Mouse (Mus musculus) gastrocnemius, adult 2 months (tissue): ENCODE results near the gene Rad51d. TPM values are rescaled to one million over a fixed set of nuclear protein-coding genes. Genes with fewer than 3 reads are reported as not detected.
"Not testable (repeated sequence)": the region's sequence is repeated elsewhere in the genome, so short reads cannot be mapped to it uniquely, and the experiment has no call there.

Experiments used
- DNase-seq: peaks from one replicate; pipeline ENCODE4 v3.0.0; 2022
- H3K27ac ChIP-seq: fragments of 200-600 bp; 2 replicates; pipeline ENCODE4 v1.8.1; 2022; ENCODE audit warnings: mild to moderate bottlenecking
- H3K4me3 ChIP-seq: fragments of 200-600 bp; 2 replicates; pipeline ENCODE4 v1.8.1; 2022; ENCODE audit warnings: mild to moderate bottlenecking, moderate library complexity
- CTCF ChIP-seq: fragments of 200-600 bp; IDR thresholded peaks from 2 replicates; pipeline ENCODE4 v1.8.1; 2022; ENCODE audit warnings: antibody characterized with exemption, mild to moderate bottlenecking, moderate library complexity
- intact Hi-C: fragments of 180-260 bp; cut with DNase I; formaldehyde crosslinking; loops from one replicate; pipeline ENCODE4 v1.15.1; 2025
- long read RNA-seq, 2 experiments: library from polyadenylated mRNA; stranded (forward); transcript quantifications; one replicate each; pipeline ENCODE4 v2.0.0; 2021
- total RNA-seq, 2 experiments: library from RNA; stranded (reverse); gene quantifications; 2 replicates each; pipeline ENCODE4 v1.2.3; 2021

Rad51d gene
- 1 to 10 TPM; 2.7 to 3.6 TPM for total RNA-seq
- long read RNA-seq, experiment 1, partial matches to known transcripts = 0 of 5 reads
- long read RNA-seq, experiment 1, other reads (novel, unspliced or antisense) = 2 of 5 reads
- long read RNA-seq, experiment 2, partial matches to known transcripts = 0 of 4 reads
- long read RNA-seq, experiment 2, other reads (novel, unspliced or antisense) = 0 of 4 reads

GRCm38 (mm10) chr11:82890342-82890762 lies at the start of gene Rad51d:
Gene Rad51d, minus strand, starts transcription at chr11:82890614.
- intact Hi-C loops = loop anchor here (1.0 to 5.0 kb wide), 4 partner anchors 128 to 653 kb away; partner anchors contain the start of genes Cct6b and Zfp830
- Histone ChIP-seq H3K27ac (peak within 1 kb of the TSS; percentile 86), H3K4me3 (peak within 1 kb of the TSS; percentile 96)
- peak; percentile 96 for DNase-seq
- TF ChIP-seq CTCF = peak; percentile 87

- peak overlapping the region; percentile 74 for H3K27ac ChIP-seq
- DNase-seq = no peak
- no peak for TF ChIP-seq CTCF
- peak overlapping the region; percentile 72 for H3K4me3 ChIP-seq
- intact Hi-C loops = no loop called here
These were observed 42.8 kb upstream of the Rad51d start for GRCm38 (mm10) chr11:82933186-82933585.

GRCm38 (mm10) chr11:82931671-82932450 lies 41.4 kb upstream of the Rad51d start:
- intact Hi-C loops, DNase-seq: not testable (repeated sequence)
- peak overlapping the region; percentile 74 for H3K27ac ChIP-seq
- peak overlapping the region; percentile 72 for H3K4me3 ChIP-seq

- peak overlapping the region; percentile 72 for H3K4me3 ChIP-seq
- peak overlapping the region; percentile 74 for H3K27ac ChIP-seq
These were observed 40.7 kb upstream of the Rad51d start for GRCm38 (mm10) chr11:82931161-82931560.

GRCm38 (mm10) chr11:82930391-82930955 lies 40.1 kb upstream of the Rad51d start:
- H3K27ac ChIP-seq = peak overlapping the region; percentile 74
- intact Hi-C loops = not testable (repeated sequence)
- peak; percentile 56 for DNase-seq
- peak overlapping the region; percentile 72 for H3K4me3 ChIP-seq

More at GRCm38 (mm10) chr11:82931161-82931560, 40.7 kb upstream of the Rad51d start:
- intact Hi-C loops, DNase-seq: not testable (repeated sequence)

- intact Hi-C loops = no loop called here
- no peak for TF ChIP-seq CTCF
- no peak for DNase-seq
- peak overlapping the region; percentile 74 for H3K27ac ChIP-seq
- H3K4me3 ChIP-seq = peak overlapping the region; percentile 72
These were observed 39.2 kb upstream of the Rad51d start for GRCm38 (mm10) chr11:82929633-82929950.

- DNase-seq = peak; percentile 54
- no peak for TF ChIP-seq CTCF
- Histone ChIP-seq H3K4me3 (peak overlapping the region; percentile 72), H3K27ac (peak overlapping the region; percentile 74)
- intact Hi-C loops = no loop called here
These were observed 38.7 kb upstream of the Rad51d start for GRCm38 (mm10) chr11:82928897-82929632.

- H3K4me3 ChIP-seq, intact Hi-C loops, DNase-seq, H3K27ac ChIP-seq: not testable (repeated sequence)
These were observed 33.5 kb upstream of the Rad51d start for GRCm38 (mm10) chr11:82923910-82924309.

- DNase-seq = no peak
- intact Hi-C loops = no loop called here
- Histone ChIP-seq H3K4me3 (no peak overlapping the region), H3K27ac (no peak overlapping the region)
- no peak for TF ChIP-seq CTCF
These were observed 31.3 kb upstream of the Rad51d start for GRCm38 (mm10) chr11:82921691-82922090.

GRCm38 (mm10) chr11:82920768-82921167 lies 30.4 kb upstream of the Rad51d start:
- TF ChIP-seq CTCF = no peak
- no peak overlapping the region for H3K27ac ChIP-seq
- H3K4me3 ChIP-seq = no peak overlapping the region
- intact Hi-C loops = no loop called here
- no peak for DNase-seq

- peak; percentile 98 for TF ChIP-seq CTCF
- Histone ChIP-seq H3K4me3 (peak overlapping the region; percentile 43), H3K27ac (no peak overlapping the region)
- DNase-seq = peak; percentile 81
- intact Hi-C loops = loop anchor here (1.0 to 10.0 kb wide), 2 partner anchors 44 to 380 kb away; partner anchors contain the start of gene Ap2b1
These were observed 24.4 kb upstream of the Rad51d start for GRCm38 (mm10) chr11:82914711-82915352.
